Mouse (Mus musculus) stomach, postnatal 0 days (tissue): Measurements from ENCODE around the gene Ifitm7.

Experiments
- CTCF ChIP-seq: IDR thresholded peaks from 2 replicates; pipeline ENCODE4 v1.5.1; 2016; ENCODE audit warnings: antibody characterized with exemption, low read depth, mild to moderate bottlenecking, moderate library complexity
- EP300 ChIP-seq: optimal IDR thresholded peaks from 2 replicates; pipeline ENCODE3; 2016; ENCODE audit warnings: antibody characterized with exemption

- TF ChIP-seq CTCF (no peak), EP300 (no peak)
These were observed 503 bp downstream of the Ifitm7 start for GRCm38 (mm10) chr16:13986197-13986573.
